Mouse (Mus musculus) brain, embryonic 14.5 days (tissue): Measurements from ENCODE around the gene Usp36. TPM values are rescaled to one million over a fixed set of nuclear protein-coding genes. Genes with fewer than 3 reads are reported as not detected.
"Not testable (repeated sequence)": the region's sequence is repeated elsewhere in the genome, so short reads cannot be mapped to it uniquely, and the experiment has no call there.

Experiments
- DNase-seq: peaks from one replicate; pipeline ENCODE4 v3.0.0-alpha.2; 2011; ENCODE audit warnings: low read depth
- CTCF ChIP-seq: fragments of 200-500 bp; IDR thresholded peaks from 2 replicates; pipeline ENCODE4 v1.5.1; 2012; ENCODE audit warnings: inconsistent platforms, mild to moderate bottlenecking, moderate library complexity, borderline replicate concordance; ENCODE audit not compliant: insufficient read depth, insufficient read length; ENCODE audit errors: extremely low read depth
- POLR2A ChIP-seq: fragments of 200-500 bp; IDR thresholded peaks from 2 replicates; pipeline ENCODE4 v1.6.1; 2012; ENCODE audit warnings: mild to moderate bottlenecking, inconsistent platforms, borderline replicate concordance; ENCODE audit not compliant: poor library complexity, insufficient read depth, insufficient read length, severe bottlenecking; ENCODE audit errors: extremely low read depth
- polyA plus RNA-seq: library from polyadenylated mRNA; depleted of rRNA; stranded (reverse); fragments of >200 nt; gene quantifications from 2 replicates; pipeline ENCODE4 v1.2.3, GENCODE M21; 2012

Usp36 gene
- polyA plus RNA-seq, 1 experiment: 23.4 TPM

DNA sequence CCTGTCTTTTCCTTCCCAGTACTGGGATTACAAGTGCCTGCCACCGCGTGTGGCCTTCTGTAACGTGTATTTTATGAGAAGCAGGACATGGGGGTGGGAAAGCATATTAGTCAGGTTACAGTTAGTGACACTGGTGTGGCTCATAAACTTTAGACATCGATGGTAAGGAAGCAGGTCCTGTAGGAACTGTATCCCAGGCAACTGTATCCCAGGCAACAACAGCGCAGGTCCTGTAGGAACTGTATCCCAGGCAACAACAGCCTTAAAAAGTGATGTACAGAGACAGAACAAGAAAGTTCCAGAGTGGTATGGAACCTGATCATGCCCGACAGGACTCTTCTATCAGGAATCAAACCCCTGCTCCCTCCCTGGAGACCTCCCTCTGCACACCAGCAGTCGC, 31.5 kb upstream of the Usp36 start:
- no peak for TF ChIP-seq CTCF
- TF ChIP-seq POLR2A: no peak
- peak; percentile 64 for DNase-seq

DNA sequence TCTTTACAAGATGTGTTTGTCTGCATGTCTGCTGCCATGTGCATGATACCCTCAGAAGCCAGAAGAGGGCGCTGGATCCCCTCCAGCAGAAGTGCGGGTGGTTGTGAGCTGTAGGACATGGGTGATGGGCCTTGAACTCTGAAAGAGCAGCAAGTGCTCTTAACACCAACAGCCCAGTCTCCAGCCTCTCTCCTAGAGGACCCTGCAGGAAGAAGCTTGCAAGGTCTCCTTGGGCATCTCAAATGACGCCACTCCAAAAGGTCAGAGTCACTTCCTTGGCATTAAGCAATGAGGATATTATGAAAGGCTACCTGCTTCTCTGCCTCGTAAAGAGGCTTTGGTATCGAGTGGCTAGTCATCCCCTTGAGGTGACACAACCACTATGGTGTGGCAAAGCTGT, 28.6 kb upstream of the Usp36 start:
- TF ChIP-seq POLR2A: no peak
- TF ChIP-seq CTCF: peak; percentile 50; the same call in 1 of the 2 replicates
- peak; percentile 54 for DNase-seq

DNA sequence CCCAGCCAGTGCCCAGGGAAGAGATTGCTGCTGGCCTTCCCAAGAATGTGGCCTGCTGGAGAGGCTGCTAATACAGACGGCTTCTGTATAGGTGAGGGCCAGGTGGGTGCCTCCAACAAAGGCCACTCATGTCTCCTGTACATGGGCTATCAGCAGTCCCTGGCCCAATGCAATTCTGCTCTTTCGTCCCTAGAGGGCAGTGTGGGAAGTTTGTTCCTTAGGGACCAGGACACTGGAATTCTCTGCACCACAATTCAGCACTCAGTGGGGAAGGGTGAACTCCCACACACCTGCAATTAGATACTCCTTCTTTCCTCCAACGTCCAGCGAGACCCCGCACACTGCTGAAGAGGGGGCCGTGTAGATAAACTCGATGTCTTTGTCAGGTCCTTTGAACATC, 27.1 kb upstream of the Usp36 start:
- peak; percentile 73 for DNase-seq
- TF ChIP-seq CTCF: peak; percentile 85
- TF ChIP-seq POLR2A: no peak

DNA sequence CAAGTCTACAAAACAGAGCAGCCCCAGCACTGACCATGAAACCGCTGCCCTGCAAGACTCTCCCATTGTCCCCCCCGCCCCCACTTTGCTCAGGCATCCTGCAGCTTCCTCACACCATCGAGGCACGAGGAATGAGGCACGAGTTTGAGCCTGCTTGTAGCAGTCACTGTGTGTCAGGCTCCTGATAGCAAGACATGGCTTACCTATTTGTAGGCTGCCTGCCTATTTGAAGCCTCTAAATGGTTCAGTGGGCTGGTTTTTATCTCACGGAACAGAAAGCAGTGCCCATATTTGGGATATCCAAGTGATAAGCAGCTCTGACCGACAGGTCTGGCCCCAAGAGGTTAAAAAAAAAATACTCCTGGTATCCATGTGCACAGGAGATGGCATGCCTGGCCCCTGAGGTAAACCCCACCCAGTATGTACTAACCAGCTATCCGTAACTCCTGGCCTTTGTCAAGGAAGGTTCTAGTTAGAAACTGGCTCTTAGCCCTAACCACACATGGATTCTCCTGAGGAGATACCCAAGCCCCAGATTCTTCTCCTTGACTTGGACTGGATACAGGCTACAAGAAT, 26.3 kb upstream of the Usp36 start:
- DNase-seq: no peak
- no peak for TF ChIP-seq POLR2A
- TF ChIP-seq CTCF: no peak

DNA sequence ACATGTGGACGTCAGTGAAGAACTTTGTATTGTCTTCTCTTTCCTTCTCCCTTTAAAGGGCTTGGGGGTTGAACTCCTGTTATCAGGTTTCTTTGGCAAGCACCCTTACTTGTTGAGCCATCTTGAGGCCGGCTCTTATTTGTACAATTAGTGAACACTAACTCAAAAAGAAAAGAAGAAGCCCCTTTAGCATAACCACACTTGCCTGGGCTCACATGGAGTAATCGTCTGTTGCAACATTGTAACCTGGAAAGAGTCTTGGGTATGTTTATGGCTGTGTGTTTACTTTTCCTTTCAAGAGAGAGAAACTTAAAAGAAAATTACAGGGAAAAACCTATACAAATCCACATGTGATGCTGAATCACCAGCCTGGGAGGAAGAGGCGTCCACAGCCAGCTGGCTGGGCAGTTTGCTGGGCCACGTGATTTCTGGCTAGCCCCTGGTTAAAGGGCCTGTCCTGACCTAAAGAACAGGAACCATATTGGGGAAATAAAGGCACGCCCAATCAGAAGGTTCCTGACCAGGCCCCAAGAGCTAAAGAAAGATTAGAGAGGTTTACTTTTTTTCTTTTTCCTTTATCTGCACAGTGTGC, 22.2 kb upstream of the Usp36 start:
- no peak for TF ChIP-seq CTCF
- TF ChIP-seq POLR2A: no peak
- no peak for DNase-seq

DNA sequence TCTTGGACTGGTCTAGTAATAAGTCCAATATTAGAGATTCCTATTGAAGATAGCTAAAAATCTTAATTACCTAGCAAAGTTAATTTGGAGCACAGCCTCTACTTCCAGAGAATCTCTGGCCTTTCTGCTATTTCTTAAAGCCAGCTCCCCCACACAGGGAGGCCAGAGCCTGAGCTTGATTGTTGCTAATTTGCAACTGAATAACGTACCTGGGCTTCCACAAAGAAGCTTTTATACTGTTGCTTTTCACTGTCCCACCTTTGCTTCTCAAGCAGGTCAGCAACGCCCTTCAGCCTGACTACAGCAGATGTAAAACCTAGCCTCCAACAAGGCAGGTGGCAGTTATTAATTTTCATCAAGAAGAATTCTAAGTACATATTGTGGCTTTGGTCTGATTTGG, 17.9 kb upstream of the Usp36 start:
- not testable (repeated sequence) for DNase-seq

DNA sequence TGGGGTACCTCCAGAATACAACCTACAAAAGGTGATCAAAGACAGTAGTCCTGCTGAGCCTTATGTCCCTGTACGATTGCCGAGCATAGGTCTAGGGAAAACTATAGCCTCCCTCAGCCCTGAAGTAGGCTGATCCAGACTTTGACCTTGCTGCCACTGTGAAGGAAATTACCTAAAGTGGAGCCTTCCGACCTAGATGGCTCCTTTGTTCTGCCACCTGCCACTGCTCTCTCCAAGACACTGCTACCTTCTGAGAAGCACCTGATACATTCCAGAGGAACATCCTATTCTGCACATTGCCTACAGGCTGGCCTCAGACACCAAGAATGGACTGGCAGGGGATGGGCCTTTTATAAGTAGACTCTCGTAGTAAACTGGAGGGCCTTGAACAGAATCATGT, 13.9 kb upstream of the Usp36 start:
- not testable (repeated sequence) for DNase-seq

DNA sequence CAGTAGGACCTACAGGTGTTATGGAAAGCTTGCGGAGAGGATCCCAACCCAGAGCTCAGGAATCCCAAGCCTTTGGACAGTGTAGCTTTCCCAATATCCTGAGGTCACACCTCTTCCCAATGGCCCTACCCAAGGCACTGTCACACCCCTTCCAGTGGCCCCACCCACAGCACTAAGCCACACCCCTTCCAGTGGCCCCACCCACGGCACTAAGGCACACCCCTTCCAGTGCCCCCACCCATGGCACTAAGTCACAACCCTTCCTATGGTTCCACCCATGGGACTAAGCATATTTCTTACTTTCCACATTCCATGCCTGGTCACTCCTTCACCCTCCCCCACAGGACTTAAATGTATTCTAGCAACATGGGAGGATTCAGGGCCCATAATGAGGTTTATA, 8.8 kb upstream of the Usp36 start:
- no peak for TF ChIP-seq POLR2A
- no peak for TF ChIP-seq CTCF
- DNase-seq: no peak

DNA sequence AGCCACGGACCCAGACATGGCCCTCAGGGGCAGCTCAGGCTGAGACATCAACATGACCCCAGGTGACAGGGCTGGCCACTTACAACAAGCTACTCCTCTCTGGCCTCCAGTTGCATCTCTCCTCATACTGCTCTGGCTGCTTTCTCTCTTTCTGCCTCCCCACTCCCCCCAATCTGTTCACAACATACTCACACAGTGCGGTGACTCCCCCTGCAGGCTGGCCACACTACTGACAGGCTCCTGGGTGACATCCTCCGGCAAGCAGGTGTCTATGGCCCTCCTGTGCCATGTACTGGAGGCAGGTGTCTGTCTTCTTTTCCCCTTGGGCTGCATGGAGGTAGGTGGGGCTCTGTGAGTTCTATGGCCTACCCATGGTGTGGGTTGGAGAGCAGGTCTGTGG, 7.9 kb upstream of the Usp36 start:
- TF ChIP-seq POLR2A (no peak), CTCF (no peak)
- DNase-seq: no peak

DNA sequence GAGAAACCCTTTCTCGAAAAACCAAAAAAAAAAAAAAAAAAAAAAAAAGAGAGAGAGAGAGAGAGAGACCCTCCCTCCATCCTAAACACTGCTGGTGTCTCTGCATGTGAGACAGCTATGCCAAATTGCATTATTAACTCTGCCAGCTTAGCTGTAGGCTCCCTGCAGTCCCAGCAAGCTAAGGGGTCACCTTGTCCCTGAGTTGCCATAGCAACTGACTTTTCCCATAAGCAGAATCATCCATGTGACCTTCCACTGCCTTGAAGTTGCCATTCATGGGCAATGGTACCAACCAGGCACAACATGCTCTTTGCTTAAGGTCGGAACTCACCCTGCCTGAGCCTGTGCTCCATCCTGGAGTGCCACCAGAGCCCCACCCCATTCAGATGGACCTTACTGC, 5.0 kb upstream of the Usp36 start:
- TF ChIP-seq CTCF (no peak), POLR2A (no peak)
- DNase-seq: peak; percentile 57

DNA sequence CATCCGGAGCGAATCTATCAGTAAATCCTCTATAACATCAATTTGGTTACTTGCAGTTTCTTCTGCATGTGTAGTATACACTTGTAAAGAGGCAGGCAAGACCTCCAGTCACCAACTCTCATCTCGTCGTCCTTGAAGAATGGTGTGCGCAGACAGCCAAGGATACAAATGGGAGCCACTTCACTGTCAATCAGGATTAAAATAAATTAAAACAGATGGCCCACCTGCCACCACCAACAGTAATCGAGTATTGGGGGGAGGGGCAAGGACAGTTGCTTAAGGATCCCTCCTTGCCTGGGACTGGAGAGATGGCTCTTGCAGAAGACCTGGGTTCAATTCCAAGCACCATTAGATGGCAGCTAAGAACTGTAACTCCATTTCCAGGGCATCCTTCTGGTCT, 2.6 kb upstream of the Usp36 start:
- peak; percentile 25 for DNase-seq

DNA sequence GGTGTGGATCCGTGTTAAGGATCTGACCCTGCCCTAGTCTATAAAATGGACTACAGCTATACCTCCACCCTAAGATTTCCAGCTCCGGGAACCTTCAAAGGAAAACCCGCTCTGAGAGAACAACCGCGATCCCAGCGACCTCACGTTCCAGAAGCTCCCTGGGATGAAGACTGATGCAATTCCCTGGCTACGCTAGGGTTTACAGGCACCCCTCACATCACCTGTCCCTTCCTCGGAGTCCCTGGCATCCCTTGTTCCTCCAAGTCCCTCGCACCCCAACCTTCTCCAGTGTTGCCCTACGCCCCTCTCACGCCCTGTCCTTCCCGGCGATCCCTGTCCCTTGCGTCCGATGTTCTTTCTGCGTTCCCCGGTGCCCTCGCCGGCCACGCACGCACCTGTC, 482 bp downstream of the Usp36 start:
- no peak for DNase-seq
- TF ChIP-seq POLR2A: no peak
- no peak for TF ChIP-seq CTCF

More for the DNA sequence above, 2.6 kb upstream of the Usp36 start:
- TF ChIP-seq POLR2A: no peak
- TF ChIP-seq CTCF: no peak
